Mouse (Mus musculus) ES-CJ7 (cell line): ENCODE measurements around the gene Ece1.

Source experiments
- DNase-seq: peaks from one replicate; pipeline ENCODE4 v3.0.0; 2011; ENCODE audit warnings: low read depth, low spot score

Gene Ece1

DNA sequence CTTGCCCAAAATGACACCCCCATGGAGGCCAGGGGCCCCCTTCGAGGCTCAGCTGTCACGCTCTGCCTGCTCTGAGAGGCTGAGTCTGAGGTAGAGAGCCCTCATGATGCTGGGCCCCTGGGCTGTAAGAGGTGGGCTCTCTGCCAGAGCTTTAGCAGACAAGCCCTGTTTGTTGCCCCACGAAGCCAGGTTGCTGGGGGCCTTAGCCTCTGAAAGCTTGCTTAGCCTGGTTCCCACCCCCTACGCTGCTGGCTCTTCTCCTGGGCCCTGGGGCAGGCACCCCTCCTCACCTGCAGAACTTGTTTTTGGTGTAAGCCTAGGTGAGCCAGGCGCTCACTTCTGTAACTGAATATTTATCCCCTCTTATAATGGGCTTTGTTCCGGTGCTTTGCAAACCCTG lies 55.6 kb downstream of the Ece1 start:
- no peak for DNase-seq

DNA sequence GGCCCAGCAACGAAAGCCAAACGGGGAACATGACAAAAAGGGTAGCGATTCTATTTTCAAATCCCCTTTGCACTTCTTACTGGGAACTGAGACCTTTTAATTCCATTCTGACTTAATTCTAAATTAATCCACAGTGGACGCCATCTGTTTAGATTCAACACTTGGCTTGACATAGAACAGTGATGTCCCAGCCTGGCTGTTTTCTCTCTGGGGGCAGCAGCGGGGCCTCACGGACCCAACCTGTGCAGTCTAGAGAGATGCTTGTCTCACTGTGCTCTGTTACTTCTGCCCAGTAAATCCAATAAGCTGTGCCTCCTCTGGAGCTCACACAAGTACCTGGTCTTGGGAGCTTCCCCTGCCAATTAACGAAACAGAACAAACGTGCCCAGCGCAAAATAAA lies 56.5 kb downstream of the Ece1 start:
- DNase-seq: no peak

GRCm38 (mm10) chr4:137919116-137919515 lies 57.1 kb downstream of the Ece1 start:
- no peak for DNase-seq

DNA sequence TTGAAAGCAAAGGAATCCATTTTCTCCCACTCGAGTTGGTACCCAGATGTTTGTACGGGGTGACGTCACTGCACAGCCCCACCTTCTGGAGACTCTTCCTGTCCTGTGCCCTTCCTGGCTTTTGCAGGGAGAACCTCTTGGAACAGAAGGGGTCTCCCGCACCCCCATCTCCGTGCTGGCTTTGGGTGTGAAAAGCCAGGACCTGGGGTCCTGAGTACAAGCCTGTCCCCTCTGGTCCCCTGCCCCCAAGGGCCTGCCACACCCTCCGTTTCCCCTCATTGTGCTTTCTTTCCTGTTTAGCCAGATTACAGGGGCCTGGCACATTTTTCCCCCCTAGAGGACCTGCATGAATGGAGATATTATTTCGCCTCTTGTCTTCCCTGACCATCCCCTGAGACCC lies 58.0 kb downstream of the Ece1 start:
- no peak for DNase-seq

GRCm38 (mm10) chr4:137920500-137920961 lies 58.5 kb downstream of the Ece1 start:
- DNase-seq: no peak

DNA sequence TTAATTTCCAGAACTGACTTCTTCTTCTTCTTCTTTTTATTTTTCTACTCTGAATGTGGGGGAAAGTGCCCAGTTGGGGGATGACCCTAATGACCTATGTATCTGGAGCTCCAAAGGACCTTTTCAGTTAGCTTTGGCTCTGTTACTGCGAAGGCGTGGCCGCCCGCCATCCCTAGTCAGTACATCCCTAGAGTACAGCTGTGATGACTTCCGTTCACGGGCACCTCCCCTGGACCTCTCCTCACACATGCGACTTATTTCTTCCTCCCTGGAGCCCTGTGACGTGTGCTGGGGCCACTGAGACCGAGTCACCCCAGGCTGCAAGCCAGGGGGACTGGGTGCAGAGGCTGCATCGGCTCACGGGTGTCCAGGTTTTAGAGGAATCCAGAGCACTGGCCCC lies 59.5 kb downstream of the Ece1 start:
- DNase-seq: no peak

GRCm38 (mm10) chr4:137923052-137923451 lies 61.0 kb downstream of the Ece1 start:
- no peak for DNase-seq

DNA sequence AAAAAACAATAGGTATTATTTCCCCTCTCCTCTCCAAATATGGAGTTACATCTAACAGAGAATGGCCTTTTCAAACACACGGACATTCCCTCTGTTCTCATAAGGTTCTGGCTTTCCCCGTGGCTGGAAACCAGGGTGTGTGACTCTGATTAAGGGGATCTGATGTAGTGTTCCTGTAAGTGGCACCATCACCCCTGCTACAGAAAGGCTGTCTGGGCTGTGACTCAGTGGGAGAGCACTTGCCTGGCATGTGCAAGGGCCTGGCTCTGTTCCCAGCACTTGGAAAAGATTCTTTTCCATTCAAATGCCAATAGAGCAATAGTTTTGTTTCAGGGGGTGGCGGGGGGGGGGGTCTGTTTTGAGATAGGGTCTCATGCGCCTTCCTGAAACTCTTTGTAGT lies 63.1 kb downstream of the Ece1 start:
- DNase-seq: no peak

- no peak for DNase-seq
Measured at GRCm38 (mm10) chr4:137926161-137926560, 64.1 kb downstream of the Ece1 start.

GRCm38 (mm10) chr4:137927136-137927535 lies 65.1 kb downstream of the Ece1 start:
- no peak for DNase-seq

DNA sequence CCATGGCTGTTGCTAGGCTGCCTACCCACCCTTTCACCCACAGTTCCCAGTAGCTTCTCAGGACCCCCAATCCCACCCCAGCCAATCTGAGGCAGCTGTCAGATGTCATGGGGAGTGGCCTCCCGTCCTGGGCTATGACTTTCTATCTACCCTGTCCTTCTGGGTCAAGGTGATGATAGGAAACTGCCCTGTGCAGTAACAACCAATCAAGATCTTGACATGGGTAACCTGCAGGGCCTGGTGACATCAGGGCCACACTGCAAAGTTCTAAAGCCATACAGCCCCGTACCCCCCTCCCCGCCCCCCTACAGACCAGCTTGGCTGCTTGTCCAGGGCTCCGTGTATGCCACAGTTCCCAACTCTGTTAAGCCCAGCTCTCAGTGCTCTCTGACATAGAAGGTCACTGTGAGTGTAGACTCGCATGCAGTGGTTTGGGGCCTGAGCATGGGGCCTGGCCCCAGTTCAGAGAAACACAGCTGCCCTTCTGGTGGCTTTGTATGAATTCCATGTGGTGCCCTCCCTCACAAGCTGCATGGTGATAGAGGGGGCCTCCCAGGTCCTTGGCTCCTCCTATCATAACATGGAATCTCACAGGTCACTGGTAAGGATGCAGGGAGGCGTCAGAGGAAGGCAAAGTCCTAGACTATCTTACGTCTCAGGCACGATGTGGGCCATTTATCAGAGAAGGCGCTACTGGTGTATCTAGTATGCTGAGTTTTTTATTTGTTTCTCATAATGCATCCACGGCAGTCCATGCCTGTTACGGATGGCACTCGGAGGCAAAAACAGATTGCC lies 65.9 kb downstream of the Ece1 start:
- DNase-seq: no peak

DNA sequence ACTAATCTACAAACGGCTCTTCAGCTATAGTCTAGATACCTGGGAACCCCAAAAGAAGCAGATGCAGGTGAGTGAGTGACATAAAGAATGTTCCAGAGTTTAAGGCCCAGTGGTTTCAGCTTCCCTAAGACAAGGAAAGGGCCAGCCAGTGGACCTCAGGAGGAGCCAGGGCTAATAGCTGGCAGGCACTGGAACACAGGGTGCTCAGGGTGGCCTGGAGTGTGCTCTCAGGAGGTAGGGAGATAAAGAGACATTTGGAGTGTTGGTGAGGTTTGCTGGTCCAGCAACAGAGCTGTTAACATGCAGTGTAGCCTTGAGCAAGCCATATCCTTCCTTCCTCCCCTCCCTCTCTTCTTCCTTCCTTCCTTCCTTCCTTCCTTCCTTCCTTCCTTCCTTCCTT lies 66.8 kb downstream of the Ece1 start:
- no peak for DNase-seq

DNA sequence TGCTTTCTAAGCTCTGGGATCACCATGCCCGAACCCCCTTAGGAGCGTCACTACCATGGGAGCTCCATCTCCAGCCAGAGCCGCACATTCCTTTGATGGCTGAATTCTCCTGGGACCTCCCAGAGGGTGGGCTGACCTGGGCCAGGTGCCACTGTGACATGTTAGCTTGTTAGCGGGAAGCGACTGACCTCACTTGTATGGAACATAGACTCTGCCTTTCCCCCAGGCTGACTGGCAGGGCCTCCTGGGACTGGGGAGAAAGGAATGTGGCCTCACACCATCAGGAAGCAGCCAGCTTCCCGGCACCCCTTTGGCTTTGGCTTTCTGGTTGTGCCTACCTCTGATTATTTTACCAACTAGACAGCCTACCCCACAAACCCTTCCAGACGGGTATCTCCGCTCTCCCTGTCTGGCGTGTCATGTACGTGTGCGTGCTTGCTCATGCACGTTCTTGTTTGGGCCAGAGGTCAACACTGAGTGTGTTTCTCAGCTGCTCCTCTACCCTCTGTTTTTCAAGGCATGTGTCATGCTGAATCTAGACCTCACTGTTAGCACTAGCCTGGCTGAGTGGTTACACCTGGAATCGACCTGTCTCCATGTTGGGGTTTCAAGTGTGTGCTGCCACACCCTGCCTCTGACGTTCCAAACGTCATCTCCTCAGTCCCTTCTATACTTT lies 67.4 kb downstream of the Ece1 start:
- no peak for DNase-seq

- DNase-seq: no peak
Measured at GRCm38 (mm10) chr4:137930500-137931008, 68.5 kb downstream of the Ece1 start.

GRCm38 (mm10) chr4:137931009-137931757 lies 69.1 kb downstream of the Ece1 start:
- DNase-seq: no peak

DNA sequence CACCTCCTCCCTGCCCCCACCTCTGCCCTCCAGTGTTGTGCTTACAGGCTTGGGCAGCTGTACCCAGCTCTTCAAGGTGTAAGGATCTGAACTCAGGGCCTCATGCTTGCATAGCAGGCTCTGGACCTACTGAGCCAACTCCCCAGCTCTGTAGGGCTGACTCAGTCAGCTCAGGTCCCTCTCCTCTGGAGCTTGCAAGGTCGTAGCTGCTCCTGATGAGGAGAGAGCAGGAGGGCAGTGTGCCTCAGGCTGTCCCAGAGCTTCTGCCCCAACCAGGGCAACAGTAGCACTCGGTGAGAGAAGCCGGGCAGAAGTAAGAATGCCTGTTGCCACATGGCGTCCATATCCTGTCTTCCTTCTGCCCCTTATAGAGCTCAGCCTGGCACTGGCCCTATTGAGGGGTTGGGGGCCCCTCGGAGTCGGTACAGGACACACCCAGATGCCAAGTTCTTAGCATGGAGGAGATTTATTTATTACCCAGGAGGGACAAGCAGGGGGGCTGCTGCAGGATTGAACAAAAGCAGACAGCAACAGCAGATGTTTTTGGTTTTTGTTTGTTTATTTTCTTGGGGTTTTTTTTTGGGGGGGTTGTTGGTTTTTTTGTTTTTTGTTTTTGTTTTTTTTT lies 70.6 kb downstream of the Ece1 start:
- no peak for DNase-seq

DNA sequence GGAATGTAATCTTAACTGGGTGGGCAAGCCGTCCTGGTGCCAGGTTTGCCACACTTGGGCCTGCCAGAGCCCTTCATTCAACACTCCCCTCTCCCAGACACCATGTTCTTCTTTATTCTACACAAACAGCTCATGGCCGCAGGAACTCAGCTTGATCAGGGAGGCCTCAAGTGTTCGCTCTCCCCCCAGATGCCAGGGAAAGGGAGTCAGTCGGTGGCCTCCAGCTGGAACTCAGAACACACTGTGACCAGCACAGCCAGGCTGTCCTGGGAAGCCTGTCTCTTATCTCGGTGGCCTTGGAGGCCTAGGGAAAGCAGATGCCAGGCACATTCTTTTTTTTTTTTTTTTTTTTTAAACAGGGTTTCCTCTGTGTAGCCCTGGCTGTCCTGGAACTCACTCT lies 71.3 kb downstream of the Ece1 start:
- DNase-seq: no peak

- DNase-seq: no peak
Measured at GRCm38 (mm10) chr4:137936134-137936533, 74.1 kb downstream of the Ece1 start.

GRCm38 (mm10) chr4:137940061-137940460 lies 78.0 kb downstream of the Ece1 start:
- no peak for DNase-seq

GRCm38 (mm10) chr4:137941131-137941844 lies 79.3 kb downstream of the Ece1 start:
- DNase-seq: peak; percentile 29
